Mouse (Mus musculus): ENCODE results near the gene Fbxw4. TPM values are rescaled to one million over a fixed set of nuclear protein-coding genes. Genes with fewer than 3 reads are reported as not detected.
"Not testable (repeated sequence)": the region's sequence is repeated elsewhere in the genome, so short reads cannot be mapped to it uniquely, and the experiment has no call there.

Fbxw4 gene
- total RNA-seq, 2 experiments from 2014 or later, result 36.4 to 38.7 TPM

DNA sequence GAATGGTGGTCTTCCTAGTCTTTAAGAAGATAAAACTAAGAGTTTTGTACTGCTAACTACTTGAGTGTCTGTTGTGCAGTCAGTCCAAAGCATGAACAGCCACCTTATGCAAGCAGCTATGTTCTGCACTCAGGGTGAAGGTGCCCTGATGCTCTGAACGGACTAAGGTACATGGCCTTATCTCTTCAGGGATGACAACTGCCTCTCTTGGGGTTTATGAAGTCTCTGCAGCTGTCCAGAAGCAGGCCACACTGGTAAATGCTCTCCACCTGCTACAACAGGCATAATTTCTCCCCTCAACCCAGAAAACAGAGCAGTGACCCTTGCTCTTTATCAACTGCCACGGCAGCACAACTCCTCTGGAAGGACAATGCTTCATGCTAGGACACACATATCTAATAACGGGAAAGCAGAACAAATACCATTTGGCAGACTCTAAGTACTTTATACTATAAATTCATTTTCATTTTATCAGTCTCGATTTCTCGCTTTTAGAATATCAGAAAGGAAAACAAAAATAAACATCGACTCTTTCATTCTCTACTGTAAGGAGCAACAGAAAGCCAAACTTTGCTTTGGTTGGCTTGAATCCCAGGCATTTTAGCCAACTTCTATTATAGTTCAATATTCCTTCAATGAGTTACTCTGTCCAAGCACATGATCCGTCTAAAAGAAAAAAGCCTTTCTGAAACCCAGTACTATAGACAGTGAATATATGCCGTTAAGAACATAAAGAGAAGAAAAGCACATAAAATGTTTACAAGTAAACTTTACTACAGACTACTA, 3.1 kb downstream of the Fbxw4 start:
- no peak for DNase-seq (ENCODE audit: low spot score in 2 of 2)

DNA sequence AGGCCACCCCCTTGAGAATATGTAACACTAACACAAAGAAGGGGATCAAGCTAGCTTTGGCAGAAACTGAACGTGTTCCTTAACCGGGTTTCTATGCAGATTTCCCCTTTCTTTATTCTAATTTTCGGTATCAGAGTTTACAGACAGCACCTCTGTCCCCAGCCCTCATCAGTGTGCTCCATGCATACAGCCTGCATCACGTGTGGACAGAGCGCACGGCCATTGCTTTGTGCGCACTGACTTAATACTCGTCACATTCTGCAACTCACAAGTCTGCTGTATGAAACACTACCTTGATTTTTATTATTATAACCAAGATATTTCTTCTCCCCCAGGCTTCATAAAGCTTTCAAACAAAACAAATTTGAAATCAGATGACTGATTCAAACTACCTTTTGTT, 4.2 kb downstream of the Fbxw4 start:
- DNase-seq (ENCODE audit: low spot score in 2 of 2), result no peak

- no peak for DNase-seq (ENCODE audit: low spot score in 2 of 2)
Measured at GRCm38 (mm10) chr19:45653986-45654385, 6.1 kb downstream of the Fbxw4 start.

- no peak for DNase-seq (ENCODE audit: low spot score in 2 of 2)
Measured at GRCm38 (mm10) chr19:45652286-45652988, 7.7 kb downstream of the Fbxw4 start.

- no peak for DNase-seq (ENCODE audit: low spot score in 2 of 2)
Measured at GRCm38 (mm10) chr19:45651524-45651923, 8.6 kb downstream of the Fbxw4 start.

DNA sequence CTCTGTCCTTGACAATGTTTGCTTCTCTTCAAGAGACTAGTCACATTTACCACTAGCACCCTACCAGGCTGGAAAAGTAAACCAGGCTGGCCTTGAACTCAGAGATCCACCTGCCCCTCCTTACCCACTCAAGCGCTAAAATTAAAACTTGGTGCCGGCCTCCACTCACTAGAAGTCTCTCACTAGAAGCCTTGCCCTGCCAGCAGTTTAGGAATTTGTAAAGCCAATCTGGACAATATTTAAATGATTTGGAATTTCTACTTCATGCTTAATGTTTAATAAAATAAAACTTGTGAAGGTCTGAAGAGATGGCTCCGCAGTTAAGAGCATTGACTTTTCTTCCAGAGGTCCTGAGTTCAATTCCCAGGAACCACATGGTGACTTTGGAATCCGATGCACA, 10.3 kb downstream of the Fbxw4 start:
- no peak for DNase-seq (ENCODE audit: low spot score in 2 of 2)

- DNase-seq (ENCODE audit: low spot score in 2 of 2), result not testable (repeated sequence)
Measured at GRCm38 (mm10) chr19:45648469-45648868, 11.6 kb downstream of the Fbxw4 start.

- no peak for DNase-seq (ENCODE audit: low spot score in 2 of 2)
Measured at GRCm38 (mm10) chr19:45646866-45647265, 13.2 kb downstream of the Fbxw4 start.

DNA sequence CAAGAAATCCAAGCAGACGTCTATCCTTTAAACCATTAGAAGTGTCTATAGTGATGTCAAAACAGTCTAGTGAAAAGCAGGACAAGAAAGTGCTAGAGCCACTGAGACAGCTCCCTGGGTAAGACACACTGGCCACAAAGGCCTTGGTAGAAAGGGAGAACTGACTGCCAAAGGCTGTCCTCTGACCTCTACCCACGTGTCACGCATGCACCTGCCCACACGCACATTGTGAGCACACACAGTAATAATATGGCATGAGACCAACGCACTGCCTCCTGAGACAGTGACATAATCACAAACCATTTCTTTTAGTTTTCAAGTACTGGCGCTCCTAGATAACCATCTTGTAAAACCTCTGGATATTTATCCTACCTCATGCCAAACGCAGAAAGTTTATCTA, 19.4 kb downstream of the Fbxw4 start:
- DNase-seq (ENCODE audit: low spot score in 2 of 2), result no peak

DNA sequence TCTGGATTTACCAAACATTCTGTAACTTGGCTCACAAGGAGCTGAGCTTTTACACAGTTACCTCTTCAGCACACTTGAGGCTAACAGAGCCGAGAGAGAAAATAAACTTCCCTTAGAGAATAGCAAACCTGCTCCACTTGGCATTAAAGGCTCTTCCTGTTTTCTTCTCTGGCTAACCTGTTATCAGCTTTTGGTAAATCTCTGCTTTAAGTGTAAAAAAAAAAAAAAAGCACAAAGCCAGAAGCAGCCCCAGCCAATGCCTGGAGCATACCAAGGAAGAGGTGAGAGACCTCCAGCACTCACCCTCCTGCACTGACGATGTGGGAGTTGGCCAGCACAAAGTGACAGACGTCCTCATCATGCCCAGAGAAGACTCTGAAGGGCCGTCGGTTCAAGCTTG, 24.2 kb downstream of the Fbxw4 start:
- no peak for DNase-seq (ENCODE audit: low spot score in 2 of 2)

- no peak for DNase-seq (ENCODE audit: low spot score in 2 of 2)
Measured at GRCm38 (mm10) chr19:45631584-45631983, 28.5 kb downstream of the Fbxw4 start.

- DNase-seq (ENCODE audit: low spot score in 2 of 2), result no peak
Measured at GRCm38 (mm10) chr19:45630953-45631352, 29.2 kb downstream of the Fbxw4 start.

GRCm38 (mm10) chr19:45629219-45629618, 30.9 kb downstream of the Fbxw4 start:
- DNase-seq (ENCODE audit: low spot score in 2 of 2), result no peak

DNA sequence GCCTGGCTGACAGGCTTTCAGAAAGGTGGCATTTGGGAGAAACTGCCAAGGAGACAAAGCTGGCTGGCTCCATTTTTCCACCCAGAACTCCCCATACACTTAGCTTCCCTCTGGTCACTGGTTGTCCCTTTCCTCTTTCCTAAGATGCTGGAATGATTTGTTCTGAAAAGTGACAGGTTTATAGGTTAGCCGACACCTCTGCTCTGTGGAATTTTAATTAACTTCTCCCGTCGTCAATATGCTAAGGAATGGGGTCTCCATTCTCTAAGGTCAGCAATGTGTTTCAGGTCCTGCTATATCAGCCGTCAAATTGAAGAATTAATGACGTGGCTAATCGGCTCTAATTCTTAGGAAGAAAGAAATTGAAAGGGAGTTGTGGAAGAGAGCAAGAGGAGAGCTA, 31.5 kb downstream of the Fbxw4 start:
- DNase-seq (ENCODE audit: low spot score in 2 of 2), result no peak

GRCm38 (mm10) chr19:45627036-45627435, 33.1 kb downstream of the Fbxw4 start:
- no peak for DNase-seq (ENCODE audit: low spot score in 2 of 2)

- DNase-seq (ENCODE audit: low spot score in 2 of 2), result no peak
Measured at GRCm38 (mm10) chr19:45623710-45624109, 36.4 kb downstream of the Fbxw4 start.

- DNase-seq (ENCODE audit: low spot score in 2 of 2), result no peak
Measured at GRCm38 (mm10) chr19:45622144-45622543, 38.0 kb downstream of the Fbxw4 start.

GRCm38 (mm10) chr19:45621061-45621460, 39.1 kb downstream of the Fbxw4 start:
- DNase-seq (ENCODE audit: low spot score in 2 of 2), result no peak

- no peak for DNase-seq (ENCODE audit: low spot score in 2 of 2)
Measured at GRCm38 (mm10) chr19:45619744-45620501, 40.2 kb downstream of the Fbxw4 start.

DNA sequence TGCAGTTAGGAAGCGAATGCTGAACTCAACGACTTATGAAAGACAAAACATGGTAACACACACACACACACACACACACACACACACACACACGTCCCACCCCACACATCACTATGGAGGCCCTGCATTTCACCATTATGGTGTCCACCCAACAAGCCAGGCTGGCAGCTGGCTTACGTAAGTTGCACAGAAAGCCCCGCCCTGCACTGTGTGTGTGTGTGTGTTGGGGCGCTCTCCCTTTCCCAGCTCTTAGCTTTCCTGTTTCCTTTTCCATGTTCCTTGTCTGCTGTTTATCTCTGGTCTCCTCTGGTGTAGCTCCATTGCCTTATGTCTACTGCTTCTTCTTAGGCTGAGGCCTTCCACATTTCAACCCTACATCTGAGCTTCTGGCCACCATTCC, 41.9 kb downstream of the Fbxw4 start:
- no peak for DNase-seq (ENCODE audit: low spot score in 2 of 2)

DNA sequence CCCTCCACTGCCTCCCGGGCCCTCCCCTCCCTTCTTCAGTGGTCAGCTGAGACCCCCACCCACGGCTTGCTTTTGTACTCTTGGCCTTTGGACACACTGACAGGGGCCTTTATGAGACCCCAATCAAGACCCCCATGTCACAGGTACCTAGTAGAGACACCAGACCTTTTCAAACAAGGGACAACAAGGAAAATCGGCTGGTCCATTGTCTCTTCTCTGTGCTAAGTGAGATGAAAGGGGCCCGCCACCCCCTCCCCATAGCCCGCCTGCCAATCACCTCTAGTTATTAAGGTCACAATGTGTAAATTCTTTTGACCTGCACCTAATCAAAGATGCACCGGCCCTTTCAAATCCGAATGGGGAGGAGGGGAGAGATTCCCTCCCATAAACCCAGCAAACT, 43.4 kb downstream of the Fbxw4 start:
- no peak for DNase-seq (ENCODE audit: low spot score in 2 of 2)

DNA sequence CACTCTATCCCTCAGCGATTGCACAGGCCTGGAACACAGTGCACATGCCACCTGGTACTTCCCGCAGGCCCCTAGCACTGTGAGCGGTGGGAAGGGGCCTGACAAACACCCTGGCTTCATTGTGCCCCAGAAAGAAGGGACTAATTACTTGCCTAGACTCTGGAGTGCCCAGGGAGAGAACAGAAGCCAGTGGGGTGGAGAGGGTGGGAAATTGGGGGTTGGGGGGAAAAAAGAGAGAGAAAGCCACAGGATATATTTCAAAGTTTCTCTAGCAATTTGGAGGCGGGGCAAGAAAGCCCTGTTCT, 43.9 kb downstream of the Fbxw4 start:
- no peak for DNase-seq (ENCODE audit: low spot score in 2 of 2)

Data from layer of hippocampus, adult 18-20 months (tissue).